Mouse (Mus musculus) T-cell, adult 2 months (primary cell): ENCODE results near the gene Dnajc13.

Source experiments
- DNase-seq: peaks from one replicate; pipeline ENCODE4 v3.0.0; 2022; ENCODE audit warnings: low spot score

Dnajc13 gene

GRCm38 (mm10) chr9:104183181-104183580, 79.5 kb downstream of the Dnajc13 start:
- DNase-seq = no peak

- no peak for DNase-seq
Observed at GRCm38 (mm10) chr9:104182328-104182727, 80.4 kb downstream of the Dnajc13 start.

- DNase-seq = no peak
Observed at GRCm38 (mm10) chr9:104181626-104182025, 81.1 kb downstream of the Dnajc13 start.

GRCm38 (mm10) chr9:104180046-104180445, 82.7 kb downstream of the Dnajc13 start:
- DNase-seq = no peak

- no peak for DNase-seq
Observed at GRCm38 (mm10) chr9:104172342-104172741, 90.4 kb downstream of the Dnajc13 start.

- DNase-seq = no peak
Observed at GRCm38 (mm10) chr9:104171651-104172050, 91.1 kb downstream of the Dnajc13 start.

- no peak for DNase-seq
Observed at GRCm38 (mm10) chr9:104169986-104170385, 92.7 kb downstream of the Dnajc13 start.

- DNase-seq = no peak
Observed at GRCm38 (mm10) chr9:104165926-104166325, 96.8 kb downstream of the Dnajc13 start.

- no peak for DNase-seq
Observed at GRCm38 (mm10) chr9:104164194-104164593, 98.5 kb downstream of the Dnajc13 start.

- no peak for DNase-seq
Observed at GRCm38 (mm10) chr9:104161117-104161516, 101.6 kb downstream of the Dnajc13 start.

GRCm38 (mm10) chr9:104157291-104157690, 105.4 kb downstream of the Dnajc13 start:
- DNase-seq = no peak

GRCm38 (mm10) chr9:104156506-104156905, 106.2 kb downstream of the Dnajc13 start:
- DNase-seq = no peak

- DNase-seq = no peak
Observed at GRCm38 (mm10) chr9:104155100-104155715, 107.5 kb downstream of the Dnajc13 start.

GRCm38 (mm10) chr9:104152121-104152520, 110.6 kb downstream of the Dnajc13 start:
- DNase-seq = no peak

- DNase-seq = no peak
Observed at GRCm38 (mm10) chr9:104148969-104149368, 113.8 kb downstream of the Dnajc13 start.

- no peak for DNase-seq
Observed at GRCm38 (mm10) chr9:104146683-104147082, 116.0 kb downstream of the Dnajc13 start.

- DNase-seq = no peak
Observed at GRCm38 (mm10) chr9:104144314-104144996, 118.3 kb downstream of the Dnajc13 start.

- no peak for DNase-seq
Observed at GRCm38 (mm10) chr9:104142805-104143204, 119.9 kb downstream of the Dnajc13 start.

- no peak for DNase-seq
Observed at GRCm38 (mm10) chr9:104140351-104140750, 122.4 kb downstream of the Dnajc13 start.

GRCm38 (mm10) chr9:104130141-104130755, 132.5 kb downstream of the Dnajc13 start:
- DNase-seq = no peak

GRCm38 (mm10) chr9:104128110-104128509, 134.6 kb downstream of the Dnajc13 start:
- DNase-seq = no peak

- DNase-seq = no peak
Observed at GRCm38 (mm10) chr9:104126833-104127232, 135.9 kb downstream of the Dnajc13 start, which contains the start of gene Ackr4. Gene Ackr4, minus strand, starts transcription at chr9:104126933.

GRCm38 (mm10) chr9:104123622-104124021, 139.1 kb downstream of the Dnajc13 start:
- no peak for DNase-seq
